Mouse (Mus musculus) Patski (cell line): ENCODE data around the gene Olfr406. TPM values are rescaled to one million over a fixed set of nuclear protein-coding genes. Genes with fewer than 3 reads are reported as not detected.

Source experiments
- ATAC-seq: fragments of 100-300 bp; one replicate; pipeline ENCODE4 v1.8.0; 2021
- CTCF ChIA-PET: fragments of 350-600 bp; sonication (Branson Sonifier 250); formaldehyde crosslinking; loops from one replicate; lab custom pipeline; 2022; ENCODE audit warnings: inconsistent platforms; lab: Charles Lee
- POLR2A ChIA-PET: fragments of 350-600 bp; sonication (Branson Sonifier 250); formaldehyde crosslinking; loops from one replicate; lab custom pipeline; 2022; ENCODE audit warnings: antibody characterized with exemption, inconsistent platforms; lab: Charles Lee
- DNase-seq: peaks from one replicate; pipeline ENCODE4 v3.0.0-alpha.2; 2011; ENCODE audit warnings: low read depth, low spot score
- H3K27me3 ChIP-seq: fragments of 371-371 bp; one replicate; pipeline ENCODE4 v1.5.1; 2021
- CTCF ChIP-seq: fragments of 100-300 bp; IDR thresholded peaks from one replicate; pipeline ENCODE4 v1.5.1; 2021
- in situ Hi-C: fragments of 300-500 bp; cut with MboI; formaldehyde crosslinking; loops from 3 replicates; pipeline ENCODE4 v1.11.1; 2018; ENCODE audit warnings: low pct_unique_long_range_greater_than_20kb, mixed read lengths
- polyA plus RNA-seq: library from polyadenylated mRNA; unstranded; gene quantifications from one replicate; pipeline ENCODE4 v1.2.3, GENCODE M21; 2021

Olfr406 gene
- polyA plus RNA-seq = not detected

DNA sequence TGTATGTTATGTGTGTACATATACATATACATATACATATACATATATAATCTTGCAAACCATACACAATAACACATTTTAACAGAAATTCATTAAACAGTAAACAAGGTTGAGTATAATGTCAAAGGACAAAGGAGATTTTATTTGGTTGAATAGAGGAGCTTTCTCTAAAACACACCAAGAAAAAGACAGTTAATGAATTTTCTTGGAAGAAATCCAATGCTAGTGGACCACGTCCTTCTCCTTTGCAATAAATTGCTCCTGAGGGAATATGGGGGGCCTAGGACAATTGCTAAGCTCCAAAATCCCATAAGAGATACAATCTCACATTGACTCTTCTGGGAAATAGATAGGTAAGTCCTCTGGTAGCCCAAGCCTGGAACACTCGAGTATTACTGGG lies at the start of gene Olfr406:
Gene Olfr406 (plus strand): TSS at position 301 of the 400 bp plus-strand sequence.
- H3K27me3 ChIP-seq = no peaks in the 10 kb centered on the region
- CTCF ChIA-PET = no interaction called here
- POLR2A ChIA-PET = no interaction called here
- ATAC-seq = no peak
- TF ChIP-seq CTCF = no peak
- no peak for DNase-seq
- in situ Hi-C loops = no loop called here

GRCm38 (mm10) chr11:74211279-74211678 lies 48.3 kb upstream of the Olfr406 start, which contains the start of gene Olfr43:
Gene Olfr43, minus strand, starts transcription at chr11:74211379.
- CTCF ChIA-PET = no interaction called here
- no peaks in the 10 kb centered on the region for H3K27me3 ChIP-seq
- no peak for TF ChIP-seq CTCF
- DNase-seq (no peak), ATAC-seq (no peak)
- POLR2A ChIA-PET = no interaction called here
- in situ Hi-C loops = no loop called here

GRCm38 (mm10) chr11:74241201-74241600 lies 18.4 kb upstream of the Olfr406 start:
- no peaks in the 10 kb centered on the region for H3K27me3 ChIP-seq
- ChIA-PET CTCF (no interaction called here), POLR2A (no interaction called here)
- DNase-seq = no peak
- in situ Hi-C loops = no loop called here
- no peak for ATAC-seq
- TF ChIP-seq CTCF = no peak

- no peak for DNase-seq
Measured at GRCm38 (mm10) chr11:74283436-74283835, 23.8 kb downstream of the Olfr406 start, which contains the start of gene Olfr59. Gene Olfr59, plus strand, starts transcription at chr11:74283736.

GRCm38 (mm10) chr11:74287256-74287655 lies 27.6 kb downstream of the Olfr406 start:
- ChIA-PET CTCF (no interaction called here), POLR2A (no interaction called here)
- DNase-seq (no peak), ATAC-seq (no peak)
- TF ChIP-seq CTCF = no peak
- in situ Hi-C loops = no loop called here
- H3K27me3 ChIP-seq = no peaks in the 10 kb centered on the region

More at GRCm38 (mm10) chr11:74283436-74283835, 23.8 kb downstream of the Olfr406 start, which contains the start of gene Olfr59:
- peaks cover 2% of the 10 kb centered on the region for H3K27me3 ChIP-seq
- ChIA-PET CTCF (no interaction called here), POLR2A (no interaction called here)
- in situ Hi-C loops = no loop called here
- TF ChIP-seq CTCF = no peak
- ATAC-seq = no peak

Other genes with a start within 250 kb of the Olfr406 start
- not detected for gene Olfr139, start 203.3 kb upstream of the Olfr406 start, polyA plus RNA-seq
- gene Olfr399, start 203.2 kb upstream of the Olfr406 start, polyA plus RNA-seq = not detected
- gene Zfp616, start 189.9 kb upstream of the Olfr406 start, polyA plus RNA-seq = not detected
- gene Olfr401, start 146.1 kb upstream of the Olfr406 start, polyA plus RNA-seq = not detected
- not detected for gene Olfr402, start 106.3 kb upstream of the Olfr406 start, polyA plus RNA-seq
- gene Olfr403, start 73.6 kb upstream of the Olfr406 start, polyA plus RNA-seq = not detected
- not detected for gene Olfr43, start 48.4 kb upstream of the Olfr406 start, polyA plus RNA-seq
- gene Olfr59, start 23.9 kb downstream of the Olfr406 start, polyA plus RNA-seq = not detected
- not detected for gene Olfr410, start 78.2 kb downstream of the Olfr406 start, polyA plus RNA-seq
- gene Olfr411, start 92.8 kb downstream of the Olfr406 start, polyA plus RNA-seq = not detected
- gene Olfr412, start 102.3 kb downstream of the Olfr406 start, polyA plus RNA-seq = not detected